Mouse (Mus musculus): ENCODE measurements around the gene Gpnmb. TPM values are rescaled to one million over a fixed set of nuclear protein-coding genes. Genes with fewer than 3 reads are reported as not detected.

The Gpnmb gene
- polyA plus RNA-seq, 1 experiment from 2014 or later: 1.4 TPM

DNA sequence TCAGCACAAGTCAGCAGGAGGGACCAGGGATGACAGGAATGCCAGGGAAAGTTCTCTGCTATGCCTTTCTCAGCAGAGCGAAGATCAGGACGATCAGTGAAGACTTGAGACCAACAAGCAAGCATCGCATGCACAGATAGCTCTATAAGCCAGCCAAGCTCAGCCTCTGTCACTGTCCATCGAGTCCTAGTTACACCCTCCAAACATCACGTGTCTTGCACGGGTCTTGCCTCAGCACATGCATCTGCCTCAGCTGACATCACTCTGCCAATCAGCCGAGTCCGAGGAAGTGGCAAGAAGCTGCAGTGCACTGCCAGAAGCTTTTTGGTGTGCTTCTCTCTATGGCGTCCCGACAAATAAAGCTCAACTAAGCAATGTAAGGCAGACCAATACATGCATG is 13.0 kb upstream of the Gpnmb start:
- 82% methylated on average over 10 of the region's 10 CpGs for WGBS
- H3K27ac ChIP-seq (ENCODE audit: low read depth, low read length): no peak overlapping the region
- no peak overlapping the region for H3K9ac ChIP-seq (ENCODE audit: low read length)
- no peaks in the 10 kb centered on the region for H3K4me1 ChIP-seq (ENCODE audit: control insufficient read depth, insufficient read depth, low read length)
- H3K9me3 ChIP-seq (ENCODE audit: control insufficient read depth, low read length): no peaks in the 10 kb centered on the region
- H3K36me3 ChIP-seq (ENCODE audit: control insufficient read depth, insufficient read depth, low read length): no peaks in the 10 kb centered on the region
- H3K4me2 ChIP-seq (ENCODE audit: low read depth): no peak overlapping the region
- H3K27me3 ChIP-seq (ENCODE audit: control insufficient read depth, insufficient read depth, low read length): no peaks in the 10 kb centered on the region
- DNase-seq (ENCODE audit: low spot score): no peak
- H3K4me3 ChIP-seq (ENCODE audit: low read depth, low read length): no peak overlapping the region
- ATAC-seq (ENCODE audit: insufficient read depth, low FRiP score, low TSS enrichment): no peak

DNA sequence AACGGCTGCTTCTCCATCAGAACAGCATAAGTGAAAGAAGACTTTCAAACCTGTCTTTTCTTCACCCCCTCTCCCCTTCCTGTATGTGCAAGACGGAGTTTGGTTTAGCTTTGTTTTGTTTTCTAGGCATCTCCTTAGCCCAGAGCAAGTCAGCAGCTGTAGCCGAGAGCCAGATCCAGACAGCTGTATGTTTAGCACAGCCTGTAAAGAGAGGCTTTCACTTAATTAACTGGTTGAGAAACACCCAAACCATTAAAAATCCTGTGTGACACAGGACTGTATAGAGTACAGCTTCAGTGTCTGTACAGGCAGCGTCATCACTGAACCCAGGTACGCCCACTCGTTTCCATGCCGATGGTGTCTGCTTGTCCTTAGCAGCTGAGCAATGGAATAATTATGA is 11.1 kb upstream of the Gpnmb start:
- Histone ChIP-seq H3K9me3 (ENCODE audit: control insufficient read depth, low read length) (no peaks in the 10 kb centered on the region), H3K4me2 (ENCODE audit: low read depth) (no peak overlapping the region), H3K4me3 (ENCODE audit: low read depth, low read length) (no peak overlapping the region), H3K9ac (ENCODE audit: low read length) (no peak overlapping the region), H3K27me3 (ENCODE audit: control insufficient read depth, insufficient read depth, low read length) (no peaks in the 10 kb centered on the region), H3K36me3 (ENCODE audit: control insufficient read depth, insufficient read depth, low read length) (no peaks in the 10 kb centered on the region), H3K4me1 (ENCODE audit: control insufficient read depth, insufficient read depth, low read length) (no peaks in the 10 kb centered on the region), H3K27ac (ENCODE audit: low read depth, low read length) (no peak overlapping the region)
- WGBS: 86% methylated on average over 7 of the region's 7 CpGs
- DNase-seq (ENCODE audit: low spot score): no peak
- no peak for ATAC-seq (ENCODE audit: insufficient read depth, low FRiP score, low TSS enrichment)

DNA sequence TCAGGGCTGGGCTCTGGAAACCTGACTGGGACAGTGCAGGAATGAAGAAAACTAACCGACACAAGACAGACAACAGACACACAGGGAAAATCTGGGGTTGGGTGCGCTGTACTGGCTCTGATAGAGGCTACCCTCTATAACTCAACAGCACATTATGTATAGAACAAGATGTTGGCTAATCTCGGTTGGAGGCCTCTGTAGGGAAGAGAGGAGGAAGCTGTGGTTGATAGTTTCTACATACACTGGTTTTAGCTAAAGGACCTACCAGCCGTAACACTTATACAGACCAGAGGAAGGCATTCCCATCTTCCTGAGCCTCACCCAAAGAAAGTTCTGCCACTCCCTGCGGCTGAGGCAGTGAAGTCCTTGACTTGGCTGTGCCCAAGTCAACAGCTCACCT is 9.8 kb upstream of the Gpnmb start:
- ATAC-seq (ENCODE audit: insufficient read depth, low FRiP score, low TSS enrichment) (no peak), DNase-seq (ENCODE audit: low spot score) (no peak)
- H3K9ac ChIP-seq (ENCODE audit: low read length): no peak overlapping the region
- H3K27me3 ChIP-seq (ENCODE audit: control insufficient read depth, insufficient read depth, low read length): no peaks in the 10 kb centered on the region
- no peaks in the 10 kb centered on the region for H3K4me1 ChIP-seq (ENCODE audit: control insufficient read depth, insufficient read depth, low read length)
- no peak overlapping the region for H3K4me2 ChIP-seq (ENCODE audit: low read depth)
- H3K9me3 ChIP-seq (ENCODE audit: control insufficient read depth, low read length): no peaks in the 10 kb centered on the region
- WGBS: 87% methylated on average over 5 of the region's 5 CpGs
- H3K36me3 ChIP-seq (ENCODE audit: control insufficient read depth, insufficient read depth, low read length): no peaks in the 10 kb centered on the region
- H3K27ac ChIP-seq (ENCODE audit: low read depth, low read length): no peak overlapping the region
- H3K4me3 ChIP-seq (ENCODE audit: low read depth, low read length): no peak overlapping the region

DNA sequence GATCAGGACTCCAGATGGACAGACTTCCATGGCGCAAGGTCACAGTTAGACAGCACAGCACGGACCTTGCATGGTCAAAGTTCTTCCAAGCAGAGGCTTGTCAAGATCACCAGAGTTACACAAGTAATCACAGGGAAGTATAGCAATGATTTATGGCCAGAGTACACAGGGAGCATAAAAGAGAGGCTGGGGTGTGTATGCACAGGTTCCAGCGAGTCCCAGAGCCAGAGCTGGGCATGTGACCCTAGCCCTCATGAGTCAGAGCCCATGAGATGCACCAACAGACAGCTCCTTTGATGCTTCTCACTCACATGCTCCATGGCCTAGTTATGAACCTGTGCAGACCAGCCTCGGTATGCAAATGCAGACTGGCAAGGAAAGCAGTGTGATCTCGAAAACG is 8.3 kb upstream of the Gpnmb start:
- H3K4me3 ChIP-seq (ENCODE audit: low read depth, low read length): no peak overlapping the region
- no peak overlapping the region for H3K27ac ChIP-seq (ENCODE audit: low read depth, low read length)
- no peaks in the 10 kb centered on the region for H3K4me1 ChIP-seq (ENCODE audit: control insufficient read depth, insufficient read depth, low read length)
- H3K9ac ChIP-seq (ENCODE audit: low read length): no peak overlapping the region
- no peaks in the 10 kb centered on the region for H3K9me3 ChIP-seq (ENCODE audit: control insufficient read depth, low read length)
- no peaks in the 10 kb centered on the region for H3K36me3 ChIP-seq (ENCODE audit: control insufficient read depth, insufficient read depth, low read length)
- 81% methylated on average over 6 of the region's 6 CpGs for WGBS
- no peak overlapping the region for H3K4me2 ChIP-seq (ENCODE audit: low read depth)
- ATAC-seq (ENCODE audit: insufficient read depth, low FRiP score, low TSS enrichment) (no peak), DNase-seq (ENCODE audit: low spot score) (no peak)
- H3K27me3 ChIP-seq (ENCODE audit: control insufficient read depth, insufficient read depth, low read length): no peaks in the 10 kb centered on the region

DNA sequence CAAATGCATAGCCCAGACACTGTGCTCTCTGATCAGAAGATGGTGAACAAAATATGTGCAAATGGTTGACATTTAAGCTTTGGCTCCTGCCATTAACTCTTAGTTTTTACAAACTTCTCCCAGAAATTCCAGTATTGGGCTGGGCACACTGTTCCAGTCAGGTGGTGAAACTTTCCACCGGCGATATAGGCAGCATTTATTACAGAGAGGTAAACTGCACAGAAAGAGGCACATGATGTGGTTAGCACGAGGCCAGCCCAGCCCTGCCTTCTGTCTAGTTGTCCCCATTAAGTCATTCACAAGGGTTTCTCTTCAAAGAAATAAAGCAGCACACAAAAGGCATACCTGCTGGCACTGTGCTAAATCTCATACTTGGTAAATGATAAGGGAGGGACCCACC is 7.6 kb upstream of the Gpnmb start:
- Histone ChIP-seq H3K4me3 (ENCODE audit: low read depth, low read length) (no peak overlapping the region), H3K36me3 (ENCODE audit: control insufficient read depth, insufficient read depth, low read length) (no peaks in the 10 kb centered on the region), H3K9me3 (ENCODE audit: control insufficient read depth, low read length) (no peaks in the 10 kb centered on the region), H3K9ac (ENCODE audit: low read length) (no peak overlapping the region), H3K4me1 (ENCODE audit: control insufficient read depth, insufficient read depth, low read length) (no peaks in the 10 kb centered on the region), H3K4me2 (ENCODE audit: low read depth) (no peak overlapping the region), H3K27ac (ENCODE audit: low read depth, low read length) (no peak overlapping the region), H3K27me3 (ENCODE audit: control insufficient read depth, insufficient read depth, low read length) (no peaks in the 10 kb centered on the region)
- DNase-seq (ENCODE audit: low spot score): no peak
- ATAC-seq (ENCODE audit: insufficient read depth, low FRiP score, low TSS enrichment): no peak
- 86% methylated on average over 3 of the region's 3 CpGs for WGBS

DNA sequence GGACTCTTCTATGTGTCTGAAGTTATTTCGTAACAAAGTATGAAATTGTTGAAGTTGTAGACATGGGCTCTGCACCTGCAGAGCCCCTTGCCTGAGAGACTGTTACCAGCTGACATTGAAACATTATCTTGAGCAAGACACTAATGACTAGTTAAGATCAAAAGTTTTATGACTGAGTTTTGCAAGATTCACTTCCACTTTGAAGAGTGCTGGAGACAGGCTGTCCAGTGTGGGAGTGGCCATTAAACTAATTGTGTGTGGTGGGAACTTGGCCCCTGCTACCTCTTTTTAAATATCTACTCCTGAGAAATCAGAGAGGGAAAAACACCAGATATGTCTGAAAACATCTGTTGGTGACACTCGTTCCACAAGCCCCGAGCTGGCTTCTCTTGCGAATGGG is 5.1 kb upstream of the Gpnmb start:
- H3K4me3 ChIP-seq (ENCODE audit: low read depth, low read length): no peak overlapping the region
- H3K4me2 ChIP-seq (ENCODE audit: low read depth): no peak overlapping the region
- DNase-seq (ENCODE audit: low spot score) (no peak), ATAC-seq (ENCODE audit: insufficient read depth, low FRiP score, low TSS enrichment) (no peak)
- H3K4me1 ChIP-seq (ENCODE audit: control insufficient read depth, insufficient read depth, low read length): no peaks in the 10 kb centered on the region
- no peaks in the 10 kb centered on the region for H3K9me3 ChIP-seq (ENCODE audit: control insufficient read depth, low read length)
- WGBS: 81% methylated on average over 4 of the region's 4 CpGs
- H3K27ac ChIP-seq (ENCODE audit: low read depth, low read length): no peak overlapping the region
- no peaks in the 10 kb centered on the region for H3K27me3 ChIP-seq (ENCODE audit: control insufficient read depth, insufficient read depth, low read length)
- H3K36me3 ChIP-seq (ENCODE audit: control insufficient read depth, insufficient read depth, low read length): no peaks in the 10 kb centered on the region
- no peak overlapping the region for H3K9ac ChIP-seq (ENCODE audit: low read length)

DNA sequence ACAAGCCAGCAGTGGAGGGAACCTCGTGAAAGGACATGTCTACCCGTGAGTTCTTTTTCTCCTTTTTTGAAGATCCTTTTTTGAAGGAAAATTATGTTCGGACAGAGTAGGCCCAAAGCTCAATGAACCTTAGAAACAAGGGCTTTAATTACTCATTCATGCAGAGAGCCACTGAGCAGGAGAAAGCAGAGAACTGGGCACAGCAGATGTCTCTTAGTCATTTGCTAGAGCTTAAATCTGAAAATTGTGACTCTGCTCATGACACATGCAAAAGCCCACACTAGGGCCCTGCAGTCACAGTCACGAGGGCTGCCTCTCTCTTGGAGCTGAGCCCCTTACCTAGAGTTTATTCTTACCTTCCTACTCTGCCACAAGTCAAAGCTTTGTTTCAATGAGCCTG is 3.6 kb upstream of the Gpnmb start:
- Histone ChIP-seq H3K27ac (ENCODE audit: low read depth, low read length) (no peak overlapping the region), H3K4me3 (ENCODE audit: low read depth, low read length) (no peak overlapping the region), H3K36me3 (ENCODE audit: control insufficient read depth, insufficient read depth, low read length) (no peaks in the 10 kb centered on the region), H3K4me1 (ENCODE audit: control insufficient read depth, insufficient read depth, low read length) (no peaks in the 10 kb centered on the region), H3K9me3 (ENCODE audit: control insufficient read depth, low read length) (no peaks in the 10 kb centered on the region), H3K4me2 (ENCODE audit: low read depth) (no peak overlapping the region), H3K27me3 (ENCODE audit: control insufficient read depth, insufficient read depth, low read length) (no peaks in the 10 kb centered on the region), H3K9ac (ENCODE audit: low read length) (no peak overlapping the region)
- DNase-seq (ENCODE audit: low spot score) (no peak), ATAC-seq (ENCODE audit: insufficient read depth, low FRiP score, low TSS enrichment) (no peak)
- WGBS: 76% methylated on average over 4 of the region's 4 CpGs

DNA sequence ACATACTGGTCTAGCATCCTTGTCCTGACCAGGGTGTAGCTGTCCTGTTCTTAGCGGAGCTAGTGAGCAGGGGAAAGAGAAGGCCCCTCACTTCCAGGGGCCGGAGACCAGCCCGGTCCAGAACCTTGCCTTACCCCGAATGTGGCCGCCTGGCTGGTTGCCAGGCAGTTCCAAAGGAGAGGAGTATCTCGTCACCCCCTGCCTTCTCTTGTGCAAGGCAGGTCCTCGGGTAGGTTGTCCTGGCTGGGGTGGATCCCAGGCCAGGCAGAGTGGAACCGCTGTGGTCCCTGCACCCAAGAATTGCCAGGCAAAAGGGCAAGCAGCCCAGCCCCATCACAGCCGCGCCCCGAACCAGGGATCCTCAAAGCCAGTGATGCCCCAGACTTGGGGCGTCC is 919 bp downstream of the Gpnmb start:
- Histone ChIP-seq H3K9ac (ENCODE audit: low read length) (no peak overlapping the region), H3K4me2 (ENCODE audit: low read depth) (no peak overlapping the region), H3K4me3 (ENCODE audit: low read depth, low read length) (no peak overlapping the region), H3K9me3 (ENCODE audit: control insufficient read depth, low read length) (no peaks in the 10 kb centered on the region), H3K27ac (ENCODE audit: low read depth, low read length) (no peak overlapping the region), H3K27me3 (ENCODE audit: control insufficient read depth, insufficient read depth, low read length) (no peaks in the 10 kb centered on the region), H3K4me1 (ENCODE audit: control insufficient read depth, insufficient read depth, low read length) (no peaks in the 10 kb centered on the region), H3K36me3 (ENCODE audit: control insufficient read depth, insufficient read depth, low read length) (no peaks in the 10 kb centered on the region)
- no peak for ATAC-seq (ENCODE audit: insufficient read depth, low FRiP score, low TSS enrichment)
- DNase-seq (ENCODE audit: low spot score): no peak
- WGBS: 74% methylated on average over 12 of the region's 12 CpGs

DNA sequence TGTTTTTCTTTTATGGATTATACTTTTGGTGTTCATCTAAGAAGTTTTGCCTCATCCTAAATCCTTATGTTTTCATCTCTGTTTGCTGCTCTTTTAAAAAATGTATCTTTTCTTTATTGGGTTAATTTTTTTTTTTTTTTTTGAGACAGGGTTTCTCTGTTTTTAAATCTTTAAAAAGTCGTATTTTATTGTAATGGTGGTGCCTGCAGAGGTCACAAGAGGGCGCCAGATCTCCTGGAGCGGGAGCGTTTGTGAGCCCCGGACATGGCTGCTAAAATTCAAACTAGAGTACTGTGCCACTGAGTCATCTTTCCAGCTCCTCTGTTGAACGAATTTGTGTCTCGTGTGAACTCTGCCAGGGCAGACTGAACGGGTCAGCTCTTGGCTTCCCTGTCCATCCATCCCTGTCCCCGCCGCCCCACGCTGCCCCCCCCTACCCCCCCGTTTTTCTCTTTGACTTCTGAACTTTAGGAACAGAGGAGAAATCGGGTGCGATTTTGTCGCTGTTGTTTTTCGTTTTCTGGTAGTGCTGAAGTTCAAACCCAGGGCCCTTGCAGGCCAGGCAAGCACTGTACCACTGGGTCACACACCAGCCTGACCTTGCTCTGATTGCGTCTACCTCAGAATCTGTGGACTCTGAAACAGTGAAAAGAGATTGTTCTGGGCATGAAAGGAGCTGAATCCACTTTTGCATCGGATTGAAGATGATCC is 3.3 kb downstream of the Gpnmb start:
- DNase-seq (ENCODE audit: low spot score) (peak; percentile 69), ATAC-seq (ENCODE audit: insufficient read depth, low FRiP score, low TSS enrichment) (no peak)
- Histone ChIP-seq H3K9me3 (ENCODE audit: control insufficient read depth, low read length) (no peaks in the 10 kb centered on the region), H3K36me3 (ENCODE audit: control insufficient read depth, insufficient read depth, low read length) (no peaks in the 10 kb centered on the region), H3K4me1 (ENCODE audit: control insufficient read depth, insufficient read depth, low read length) (no peaks in the 10 kb centered on the region), H3K27ac (ENCODE audit: low read depth, low read length) (no peak overlapping the region), H3K4me2 (ENCODE audit: low read depth) (peak overlapping the region; percentile 34), H3K9ac (ENCODE audit: low read length) (peak overlapping the region; percentile 35), H3K27me3 (ENCODE audit: control insufficient read depth, insufficient read depth, low read length) (no peaks in the 10 kb centered on the region), H3K4me3 (ENCODE audit: low read depth, low read length) (peak overlapping the region; percentile 25)
- 20% methylated on average over 18 of the region's 18 CpGs for WGBS

Measured in neural tube, embryonic 11.5 days (tissue).